Mouse (Mus musculus) cerebellum, adult 2 months (tissue): ENCODE data around the gene Vcp.

Experiments
- CTCF ChIP-seq: fragments of 200-500 bp; IDR thresholded peaks from 2 replicates; pipeline ENCODE4 v1.5.1; 2011; ENCODE audit warnings: low read depth, mild to moderate bottlenecking, control low read depth, low read length, moderate library complexity, borderline replicate concordance; ENCODE audit not compliant: insufficient read depth
- POLR2A ChIP-seq: fragments of 200-500 bp; IDR thresholded peaks from 2 replicates; pipeline ENCODE4 v1.6.1; 2011; ENCODE audit warnings: low read length, control low read depth, borderline replicate concordance; ENCODE audit not compliant: insufficient read depth

- TF ChIP-seq POLR2A (no peak), CTCF (no peak)
Observed at GRCm38 (mm10) chr4:42973868-42974267, 26.4 kb downstream of the Vcp start.
